Mouse (Mus musculus) embryonic fibroblast, embryonic 13.5 days (primary cell): ENCODE measurements at regions not wholly inside any gene's neighbourhood (a gene's known extent, or its start where the extent isn't known, plus 50 kb on each side); places are given as distances from the start of the nearest gene placed in this dataset.

Experiments
- H3K27ac ChIP-seq: 2 replicates; pipeline ENCODE4 v1.5.1; 2012; ENCODE audit warnings: low read length, control low read depth, inconsistent platforms; ENCODE audit not compliant: insufficient read depth
- H3K4me1 ChIP-seq: 2 replicates; pipeline ENCODE4 v1.6.1; 2011; ENCODE audit warnings: low read length; ENCODE audit not compliant: control insufficient read depth, insufficient read depth
- H3K4me3 ChIP-seq: 2 replicates; pipeline ENCODE4 v1.5.1; 2011; ENCODE audit warnings: mild to moderate bottlenecking, control low read depth, low read length; ENCODE audit not compliant: insufficient read depth
- CTCF ChIP-seq: IDR thresholded peaks from 2 replicates; pipeline ENCODE4 v1.5.1; 2011; ENCODE audit warnings: mild to moderate bottlenecking, control low read depth, low read length, moderate library complexity, borderline replicate concordance; ENCODE audit not compliant: insufficient read depth
- POLR2A ChIP-seq: IDR thresholded peaks from 2 replicates; pipeline ENCODE4 v1.6.1; 2011; ENCODE audit warnings: low read depth, mild to moderate bottlenecking, control low read depth, low read length, moderate library complexity

DNA sequence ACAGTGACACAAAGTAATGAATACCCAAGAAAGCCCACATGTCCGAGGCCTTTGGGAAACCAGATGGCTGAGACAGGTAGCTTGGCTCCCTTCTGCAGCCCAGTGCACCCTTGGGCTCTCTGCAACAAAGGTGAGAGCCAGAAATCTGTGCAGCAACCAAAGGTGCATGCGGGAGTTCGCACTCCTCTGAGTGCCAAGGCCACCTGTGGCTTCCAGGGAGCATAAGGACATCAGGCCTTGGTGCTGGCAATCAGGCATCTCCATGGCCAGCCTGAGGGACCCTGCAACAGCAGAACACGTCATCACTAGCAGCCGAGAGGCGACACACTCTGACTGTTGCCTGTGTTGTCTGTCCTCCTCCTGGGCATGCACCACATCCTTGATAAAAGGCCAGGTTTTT is 78.2 kb upstream of the Slc22a12 start:
- no peaks in the 10 kb centered on the region for H3K4me1 ChIP-seq
- no peak overlapping the region for H3K4me3 ChIP-seq
- H3K27ac ChIP-seq: no peak overlapping the region
- TF ChIP-seq CTCF: no peak

DNA sequence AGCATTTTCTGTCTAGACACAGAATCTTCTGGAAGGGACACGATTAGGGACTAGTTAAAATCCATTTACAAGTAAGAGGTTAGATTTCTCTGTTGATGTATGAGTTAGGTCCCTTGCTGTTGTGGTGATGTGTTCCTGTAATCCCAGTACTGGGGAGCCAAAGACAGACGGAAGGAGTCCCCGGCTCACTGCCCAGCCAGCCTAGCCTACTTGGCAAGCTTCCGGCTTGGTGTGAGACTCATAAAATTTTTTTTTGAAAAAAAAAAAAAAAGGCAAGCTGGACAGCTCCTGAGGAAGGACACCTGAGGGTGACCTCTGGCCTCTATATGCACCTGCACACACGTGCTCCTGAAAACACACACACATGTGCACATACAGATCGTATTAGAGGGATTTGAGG is 76.7 kb upstream of the Slc22a12 start:
- no peak overlapping the region for H3K4me3 ChIP-seq
- no peak overlapping the region for H3K27ac ChIP-seq
- TF ChIP-seq CTCF (no peak), POLR2A (no peak)
- H3K4me1 ChIP-seq: no peaks in the 10 kb centered on the region

- no peaks in the 10 kb centered on the region for H3K4me1 ChIP-seq
- TF ChIP-seq CTCF (no peak), POLR2A (no peak)
- H3K4me3 ChIP-seq: no peak overlapping the region
- no peak overlapping the region for H3K27ac ChIP-seq
Observed at GRCm38 (mm10) chr19:6616659-6617058, 73.8 kb upstream of the Slc22a12 start.

DNA sequence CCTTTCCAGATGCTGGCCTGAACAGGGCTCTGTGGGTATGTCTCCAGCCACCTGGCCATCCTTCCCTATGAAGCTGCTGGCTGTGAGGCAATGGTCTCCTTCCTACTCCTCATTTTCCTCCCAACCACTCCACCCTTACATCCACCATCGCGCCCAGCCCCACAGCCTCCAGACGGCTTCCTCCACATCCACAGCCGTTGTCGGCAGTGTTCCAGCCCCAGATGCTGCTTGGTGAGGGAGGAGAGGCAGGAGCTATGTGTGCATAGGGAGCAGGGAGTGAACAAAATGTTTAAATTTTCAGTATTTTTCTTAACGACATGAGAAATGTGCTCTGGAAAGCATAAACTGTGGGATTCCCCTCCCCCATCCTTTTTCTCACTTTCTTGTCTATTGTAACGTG is 69.6 kb upstream of the Slc22a12 start:
- Histone ChIP-seq H3K4me3 (no peak overlapping the region), H3K27ac (no peak overlapping the region), H3K4me1 (no peaks in the 10 kb centered on the region)
- TF ChIP-seq CTCF (no peak), POLR2A (no peak)

GRCm38 (mm10) chr19:6611921-6612320 is 69.1 kb upstream of the Slc22a12 start:
- H3K4me3 ChIP-seq: no peak overlapping the region
- no peak overlapping the region for H3K27ac ChIP-seq
- no peak for TF ChIP-seq CTCF
- TF ChIP-seq POLR2A: no peak
- no peaks in the 10 kb centered on the region for H3K4me1 ChIP-seq

DNA sequence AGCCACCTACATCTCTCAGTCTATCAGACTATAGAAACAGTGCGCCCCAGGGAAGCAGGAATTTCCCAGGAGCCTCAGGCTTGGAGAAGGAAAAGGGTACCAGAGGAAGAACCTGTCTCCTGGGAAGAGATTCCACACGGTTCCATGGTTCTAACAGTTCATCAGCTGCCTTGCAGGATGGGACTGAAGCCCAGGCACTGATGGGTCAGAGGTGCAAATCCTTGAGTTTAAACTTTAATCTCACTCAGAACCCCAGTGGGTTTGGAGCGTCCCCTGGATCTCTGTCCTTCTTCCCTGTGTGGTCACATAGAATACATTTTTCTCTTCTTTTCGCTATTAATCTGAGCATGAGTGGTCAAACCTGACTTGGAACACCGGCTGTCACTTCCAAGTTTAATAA is 67.9 kb upstream of the Slc22a12 start:
- H3K4me1 ChIP-seq: no peaks in the 10 kb centered on the region
- no peak for TF ChIP-seq CTCF
- no peak for TF ChIP-seq POLR2A
- H3K27ac ChIP-seq: no peak overlapping the region
- H3K4me3 ChIP-seq: no peak overlapping the region

- Histone ChIP-seq H3K4me1 (no peaks in the 10 kb centered on the region), H3K27ac (no peak overlapping the region), H3K4me3 (no peak overlapping the region)
- no peak for TF ChIP-seq CTCF
- no peak for TF ChIP-seq POLR2A
Observed at GRCm38 (mm10) chr19:6610051-6610450, 67.2 kb upstream of the Slc22a12 start.

DNA sequence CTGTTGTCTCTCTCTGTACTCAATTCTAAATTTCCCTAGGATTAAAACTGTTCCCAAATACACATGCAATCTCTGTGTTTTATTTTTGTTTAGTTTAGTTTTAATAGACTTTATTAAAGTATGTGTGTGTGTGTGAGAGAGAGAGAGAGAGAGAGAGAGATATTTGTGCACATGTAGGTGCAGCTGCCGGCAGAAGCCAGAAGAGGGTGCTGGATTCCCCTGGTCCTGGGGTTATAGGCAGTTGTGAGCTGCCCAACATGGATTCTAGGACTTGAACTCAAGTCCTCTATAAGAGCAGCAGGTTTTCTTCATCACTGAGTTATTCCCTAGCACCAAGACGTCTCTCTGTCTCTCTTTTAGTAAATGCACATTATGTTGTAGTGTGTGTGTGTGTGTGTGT is 64.7 kb upstream of the Slc22a12 start:
- TF ChIP-seq POLR2A: no peak
- TF ChIP-seq CTCF: no peak
- Histone ChIP-seq H3K27ac (no peak overlapping the region), H3K4me1 (no peaks in the 10 kb centered on the region), H3K4me3 (no peak overlapping the region)

- H3K4me1 ChIP-seq: no peaks in the 10 kb centered on the region
- no peak overlapping the region for H3K27ac ChIP-seq
- no peak overlapping the region for H3K4me3 ChIP-seq
- TF ChIP-seq CTCF (no peak), POLR2A (no peak)
Observed at GRCm38 (mm10) chr19:6606667-6607066, 63.8 kb upstream of the Slc22a12 start.

GRCm38 (mm10) chr19:6604702-6605101 is 61.9 kb upstream of the Slc22a12 start:
- Histone ChIP-seq H3K4me1 (no peaks in the 10 kb centered on the region), H3K4me3 (no peak overlapping the region), H3K27ac (no peak overlapping the region)
- TF ChIP-seq CTCF (no peak), POLR2A (no peak)

GRCm38 (mm10) chr19:6600873-6601530 is 58.2 kb upstream of the Slc22a12 start:
- no peak overlapping the region for H3K4me3 ChIP-seq
- H3K27ac ChIP-seq: no peak overlapping the region
- TF ChIP-seq POLR2A (no peak), CTCF (no peak)
- H3K4me1 ChIP-seq: no peaks in the 10 kb centered on the region
